9 mouse cellular contexts compared by ENCODE assay signal in genomic region chr4:139581427-139582051, GRCm38 (mm10). TPM values are rescaled to one million over a fixed set of nuclear protein-coding genes. Genes with fewer than 3 reads are reported as not detected.
DNase-seq lines count a peak whose midpoint lies in the region; ATAC-seq and TF ChIP-seq lines count a peak whose summit lies in the region.
"Had no signal": no experiment of that assay in that cellular context is flagged by ENCODE, and none has a peak within 500 bp of the region (broad histone marks: within the 10 kb centered on the region; RNA-seq: fewer than 3 reads in every experiment).

No protein-coding gene starts in this region.

- peak overlapping the region; percentile 53 for H3K4me2 ChIP-seq in embryonic facial prominence, embryonic 13.5 days
- peak overlapping the region; percentile 44 for H3K4me2 ChIP-seq in hindbrain, embryonic 15.5 days
- H3K4me2 ChIP-seq in liver, embryonic 15.5 days: peak overlapping the region; percentile 38
- H3K4me2 ChIP-seq in stomach, postnatal 0 days (replicated peaks; ENCODE audit: low read depth): peak overlapping the region; percentile 40

- H3K27ac ChIP-seq in embryonic facial prominence, embryonic 13.5 days: peak overlapping the region; percentile 92
- peak overlapping the region; percentile 47 for H3K27ac ChIP-seq in hindbrain, embryonic 15.5 days (replicated peaks)
- peak overlapping the region; percentile 70 for H3K27ac ChIP-seq in liver, embryonic 15.5 days (replicated peaks)
- H3K27ac ChIP-seq in stomach, postnatal 0 days (replicated peaks): peak overlapping the region; percentile 84

- DNase-seq in adrenal gland, adult 18-20 months (ENCODE audit: low spot score in 2 of 2): peak; percentile 19 to 53
- DNase-seq in adrenal gland, adult 8-10 months: no peak
- peak; percentile 68 for DNase-seq in stomach, postnatal 0 days (ENCODE audit: low spot score)
- no peak for DNase-seq in thymus, adult 18-20 months
- DNase-seq in thymus, postnatal 10 days (ENCODE audit: low spot score in 2 of 2): no peak

- 0 out of 2 replicates have a peak, but pooled peaks have one; percentile 22 for ATAC-seq in embryonic facial prominence, embryonic 13.5 days (ENCODE audit: insufficient number of reproducible peaks, insufficient read depth, low FRiP score, low TSS enrichment, low read depth)
- ATAC-seq in hindbrain, embryonic 15.5 days (ENCODE audit: low FRiP score, low read depth): no peak
- ATAC-seq in liver, embryonic 15.5 days (ENCODE audit: insufficient read depth): peak; percentile 38; the same call in 1 of the 2 replicates
- peak; percentile 59 for ATAC-seq in stomach, postnatal 0 days (ENCODE audit: low FRiP score, low TSS enrichment)

- no peaks in the 10 kb centered on the region for H3K36me3 ChIP-seq in embryonic facial prominence, embryonic 13.5 days
- no peaks in the 10 kb centered on the region for H3K36me3 ChIP-seq in hindbrain, embryonic 15.5 days
- H3K36me3 ChIP-seq in liver, embryonic 15.5 days (replicated peaks): no peaks in the 10 kb centered on the region
- H3K36me3 ChIP-seq in stomach, postnatal 0 days (ENCODE audit: control insufficient read depth, insufficient read depth, low read length): no peaks in the 10 kb centered on the region

- peaks cover 82% of the 10 kb centered on the region for H3K4me1 ChIP-seq in embryonic facial prominence, embryonic 13.5 days
- H3K4me1 ChIP-seq in hindbrain, embryonic 15.5 days (replicated peaks): peaks cover 57% of the 10 kb centered on the region
- H3K4me1 ChIP-seq in liver, embryonic 15.5 days (replicated peaks): peaks cover 60% of the 10 kb centered on the region
- peaks cover 24% of the 10 kb centered on the region for H3K4me1 ChIP-seq in stomach, postnatal 0 days (replicated peaks; ENCODE audit: control insufficient read depth, insufficient read depth)

- TF ChIP-seq CTCF in stomach, postnatal 0 days (IDR thresholded peaks at IDR 0.05; ENCODE audit: low read depth): no peak

- no peak for TF ChIP-seq EP300 in stomach, postnatal 0 days (optimal IDR thresholded peaks at IDR 0.05)

- H3K4me3 ChIP-seq in embryonic facial prominence, embryonic 13.5 days: peak overlapping the region; percentile 20
- H3K4me3 ChIP-seq in hindbrain, embryonic 15.5 days: 0 out of 2 replicates have a peak overlapping the region, but pooled peaks have one; percentile 4
- H3K4me3 ChIP-seq in liver, embryonic 15.5 days (replicated peaks): no peak overlapping the region; the same call in 1 of the 2 replicates
- H3K4me3 ChIP-seq in stomach, postnatal 0 days (ENCODE audit: low read depth, low read length): peak overlapping the region; percentile 12

- no peaks in the 10 kb centered on the region for H3K27me3 ChIP-seq in embryonic facial prominence, embryonic 13.5 days
- no peaks in the 10 kb centered on the region for H3K27me3 ChIP-seq in hindbrain, embryonic 15.5 days
- peaks cover 35% of the 10 kb centered on the region for H3K27me3 ChIP-seq in liver, embryonic 15.5 days
- H3K27me3 ChIP-seq in stomach, postnatal 0 days (ENCODE audit: control insufficient read depth, insufficient read depth, low read length): no peaks in the 10 kb centered on the region

- H3K9me3 ChIP-seq in embryonic facial prominence, embryonic 13.5 days: no peaks in the 10 kb centered on the region
- no peaks in the 10 kb centered on the region for H3K9me3 ChIP-seq in hindbrain, embryonic 15.5 days
- no peaks in the 10 kb centered on the region for H3K9me3 ChIP-seq in liver, embryonic 15.5 days (replicated peaks)
- H3K9me3 ChIP-seq in stomach, postnatal 0 days (ENCODE audit: control insufficient read depth, low read length): no peaks in the 10 kb centered on the region

- peak overlapping the region; percentile 64 for H3K9ac ChIP-seq in embryonic facial prominence, embryonic 13.5 days
- peak overlapping the region; percentile 32 for H3K9ac ChIP-seq in hindbrain, embryonic 15.5 days
- H3K9ac ChIP-seq in liver, embryonic 15.5 days: no peak overlapping the region
- H3K9ac ChIP-seq in stomach, postnatal 0 days (ENCODE audit: low read length): peak overlapping the region; percentile 52

- 18% methylated on average over 6 of the region's 6 CpGs for WGBS in embryonic facial prominence, embryonic 13.5 days
- 34% methylated on average over 6 of the region's 6 CpGs for WGBS in hindbrain, embryonic 15.5 days
- 31% methylated on average over 6 of the region's 6 CpGs for WGBS in liver, embryonic 15.5 days (ENCODE audit: insufficient replicate concordance)
- 10% methylated on average over 6 of the region's 6 CpGs for WGBS in stomach, postnatal 0 days

RNA-seq across cellular contexts. Expression of gene Gm21969, which starts 21.4 kb away (rescaled TPM):
- total RNA-seq in adrenal gland, adult 18-20 months (2021): not detected
- total RNA-seq in adrenal gland, adult 8-10 months (2022): under 1 TPM in 2 of 4 experiments, not detected in 2; 0.09 to 0.25 TPM
- polyA plus RNA-seq in embryonic facial prominence, embryonic 13.5 days (2015; fragmentation: Nextera tagmentation; extraction: Ambion mirVana): not detected in 2 replicates
- polyA plus RNA-seq in hindbrain, embryonic 15.5 days (2015; fragmentation: Nextera tagmentation; extraction: Ambion mirVana): not detected in 2 replicates
- polyA plus RNA-seq in liver, embryonic 15.5 days (2015; fragmentation: Nextera tagmentation; extraction: Ambion mirVana): not detected in 2 replicates
- polyA plus RNA-seq in stomach, postnatal 0 days (2015; fragmentation: Nextera tagmentation; extraction: Ambion mirVana): not detected in 2 replicates
- total RNA-seq: neutrophil, adult 5-6 weeks had no signal

RNA-seq across cellular contexts. Expression of gene Aldh4a1, which starts 41.1 kb away (rescaled TPM):
- 100 to 1,000 TPM in 1 of 2 experiments, 10 to 100 TPM in 1; 65.2 to 141 TPM for total RNA-seq in adrenal gland, adult 18-20 months (2021)
- 100 to 1,000 TPM in 2 of 4 experiments, 10 to 100 TPM in 2; 62.6 to 149 (median 97.9) TPM for total RNA-seq in adrenal gland, adult 8-10 months (2022)
- polyA plus RNA-seq in embryonic facial prominence, embryonic 13.5 days (2015; fragmentation: Nextera tagmentation; extraction: Ambion mirVana): 29.5 and 29.6 TPM in 2 replicates
- polyA plus RNA-seq in hindbrain, embryonic 15.5 days (2015; fragmentation: Nextera tagmentation; extraction: Ambion mirVana): 27.5 and 29.4 TPM in 2 replicates
- 85.0 and 99.8 TPM in 2 replicates for polyA plus RNA-seq in liver, embryonic 15.5 days (2015; fragmentation: Nextera tagmentation; extraction: Ambion mirVana)
- 12.9 and 14.7 TPM in 2 replicates for polyA plus RNA-seq in stomach, postnatal 0 days (2015; fragmentation: Nextera tagmentation; extraction: Ambion mirVana)

RNA-seq across cellular contexts. Expression of gene Iffo2, which starts 51.2 kb away (rescaled TPM):
- 10 to 100 TPM; 13.0 to 13.5 TPM for total RNA-seq in adrenal gland, adult 18-20 months (2021)
- 10 to 100 TPM; 10.7 to 13.3 (median 12.0) TPM for total RNA-seq in adrenal gland, adult 8-10 months (2022)
- 4.0 and 4.3 TPM in 2 replicates for polyA plus RNA-seq in embryonic facial prominence, embryonic 13.5 days (2015; fragmentation: Nextera tagmentation; extraction: Ambion mirVana)
- 4.3 and 5.1 TPM in 2 replicates for polyA plus RNA-seq in hindbrain, embryonic 15.5 days (2015; fragmentation: Nextera tagmentation; extraction: Ambion mirVana)
- 0.69 and 1.1 TPM in 2 replicates for polyA plus RNA-seq in liver, embryonic 15.5 days (2015; fragmentation: Nextera tagmentation; extraction: Ambion mirVana)
- 3.8 and 4.0 TPM in 2 replicates for polyA plus RNA-seq in stomach, postnatal 0 days (2015; fragmentation: Nextera tagmentation; extraction: Ambion mirVana)

Comparison
In these comparisons a context has a peak if more than half of its experiments do, and no peak if none do; other contexts are left out.
1. DNase-seq: peak in adrenal gland, adult 18-20 months (2 of 2) and stomach, postnatal 0 days (single experiment); none in adrenal gland, adult 8-10 months (single experiment), thymus, adult 18-20 months (0 of 2) and thymus, postnatal 10 days (0 of 2).
2. Peak in every context shown above with its lines, with median percentiles within 50 percentile points of each other: H3K27ac ChIP-seq and H3K4me2 ChIP-seq.